Mouse (Mus musculus) hindbrain, embryonic 14.5 days (tissue): ENCODE data around the gene Tub. TPM values are rescaled to one million over a fixed set of nuclear protein-coding genes. Genes with fewer than 3 reads are reported as not detected.
A peak's percentile ranks its signal among the peaks of the same experiment; 100 is the strongest.

ENCODE experiments used
- ATAC-seq: fragments of 200-750 bp; cut with Nextera tagmentation; 2 replicates; pipeline ENCODE4 v1.8.0; 2017; ENCODE audit warnings: moderate number of reproducible peaks, mild to moderate bottlenecking, moderate TSS enrichment, moderate library complexity; ENCODE audit not compliant: low FRiP score
- DNase-seq: peaks from one replicate; pipeline ENCODE4 v3.0.0-alpha.2; 2015; ENCODE audit warnings: low spot score
- H3K27ac ChIP-seq: fragments of 300-500 bp; sonication (generic); 2 replicates; pipeline ENCODE4 v1.5.1; 2014; ENCODE audit warnings: mild to moderate bottlenecking, moderate library complexity
- H3K27me3 ChIP-seq: fragments of 300-500 bp; sonication (generic); 2 replicates; pipeline ENCODE4 v1.6.1; 2014; ENCODE audit warnings: mild to moderate bottlenecking, low read length, mixed read lengths; ENCODE audit not compliant: control insufficient read depth, insufficient read depth
- H3K36me3 ChIP-seq: fragments of 300-500 bp; sonication (generic); replicated peaks from 2 replicates; pipeline ENCODE4 v1.6.1; 2014; ENCODE audit not compliant: control insufficient read depth, insufficient read depth
- H3K4me1 ChIP-seq: fragments of 300-500 bp; sonication (generic); replicated peaks from 2 replicates; pipeline ENCODE4 v1.6.1; 2014; ENCODE audit warnings: antibody characterized with exemption, low read length, mixed read lengths; ENCODE audit not compliant: control insufficient read depth, insufficient read depth
- H3K4me2 ChIP-seq: fragments of 300-500 bp; sonication (generic); replicated peaks from 2 replicates; pipeline ENCODE4 v1.6.1; 2014; ENCODE audit warnings: mild to moderate bottlenecking, moderate library complexity
- H3K4me3 ChIP-seq: fragments of 300-500 bp; sonication (generic); replicated peaks from 2 replicates; pipeline ENCODE4 v1.5.1; 2014; ENCODE audit warnings: mild to moderate bottlenecking, low read length
- H3K9ac ChIP-seq: fragments of 300-500 bp; sonication (generic); 2 replicates; pipeline ENCODE4 v1.6.1; 2014
- H3K9me3 ChIP-seq: fragments of 300-500 bp; sonication (generic); 2 replicates; pipeline ENCODE4 v1.6.1; 2016; ENCODE audit warnings: low read length; ENCODE audit not compliant: control insufficient read depth
- WGBS: fragments of 180-500 bp; shearing (Covaris S2); extraction: QIAGEN DNeasy Blood & Tissue Kit; methylation state at CpG from one replicate; pipeline ENCODE4 v1.1.7; 2014; 5-methylcytosine and 5-hydroxymethylcytosine counted together
- polyA plus RNA-seq: library from polyadenylated mRNA; unstranded; fragments of >200 nt; fragmentation: Nextera tagmentation; extraction: Ambion mirVana; gene quantifications from 2 replicates; pipeline ENCODE4 v1.2.1, GENCODE M21; 2014

Tub gene
- polyA plus RNA-seq, 1 experiment from 2014 or later = 52.9 TPM

- no peak overlapping the region for H3K27ac ChIP-seq
- H3K9ac ChIP-seq = no peak overlapping the region
- H3K4me1 ChIP-seq = peaks cover 18% of the 10 kb centered on the region
- no peak overlapping the region for H3K4me3 ChIP-seq
- no peaks in the 10 kb centered on the region for H3K27me3 ChIP-seq
- WGBS = 96% methylated on average over 4 of the region's 4 CpGs
- H3K9me3 ChIP-seq = no peaks in the 10 kb centered on the region
- H3K4me2 ChIP-seq = no peak overlapping the region
- H3K36me3 ChIP-seq = peaks cover 56% of the 10 kb centered on the region
- DNase-seq (no peak), ATAC-seq (no peak)
These were observed 13.5 kb upstream of the Tub start for GRCm38 (mm10) chr7:108936591-108936990.

GRCm38 (mm10) chr7:108941466-108941865 is 8.7 kb upstream of the Tub start:
- ATAC-seq (no peak), DNase-seq (no peak)
- peaks cover 86% of the 10 kb centered on the region for H3K36me3 ChIP-seq
- H3K9ac ChIP-seq = no peak overlapping the region
- no peak overlapping the region for H3K27ac ChIP-seq
- WGBS = 93% methylated on average over 9 of the region's 9 CpGs
- H3K4me3 ChIP-seq = no peak overlapping the region
- H3K4me2 ChIP-seq = no peak overlapping the region
- no peaks in the 10 kb centered on the region for H3K9me3 ChIP-seq
- peaks cover under 1% of the 10 kb centered on the region; the same call in 1 of the 2 replicates for H3K4me1 ChIP-seq
- no peaks in the 10 kb centered on the region for H3K27me3 ChIP-seq

- no peaks in the 10 kb centered on the region for H3K27me3 ChIP-seq
- peak; percentile 79 for DNase-seq
- H3K4me1 ChIP-seq = no peaks in the 10 kb centered on the region
- H3K9me3 ChIP-seq = no peaks in the 10 kb centered on the region
- no peak overlapping the region for H3K27ac ChIP-seq
- peak; percentile 69 for ATAC-seq
- no peak overlapping the region for H3K4me2 ChIP-seq
- H3K36me3 ChIP-seq = peaks cover 63% of the 10 kb centered on the region
- 0% methylated on average over 2 of the region's 2 CpGs for WGBS
- no peak overlapping the region for H3K4me3 ChIP-seq
- H3K9ac ChIP-seq = no peak overlapping the region
These were observed 6.1 kb upstream of the Tub start for GRCm38 (mm10) chr7:108944002-108944401.

GRCm38 (mm10) chr7:108948611-108949010 is 1.5 kb upstream of the Tub start:
- Histone ChIP-seq H3K9ac (no peak overlapping the region), H3K27me3 (peaks cover 22% of the 10 kb centered on the region), H3K36me3 (peaks cover 18% of the 10 kb centered on the region), H3K4me3 (no peak overlapping the region), H3K9me3 (no peaks in the 10 kb centered on the region), H3K27ac (no peak overlapping the region), H3K4me2 (no peak overlapping the region), H3K4me1 (0 out of 2 replicates have a peak, but pooled peaks cover 12% of the 10 kb centered on the region)
- DNase-seq (no peak), ATAC-seq (no peak)

- no peak overlapping the region for H3K4me2 ChIP-seq
- no peak overlapping the region for H3K27ac ChIP-seq
- H3K36me3 ChIP-seq = peaks cover 16% of the 10 kb centered on the region
- peaks cover 22% of the 10 kb centered on the region for H3K27me3 ChIP-seq
- no peak overlapping the region for H3K9ac ChIP-seq
- no peaks in the 10 kb centered on the region for H3K9me3 ChIP-seq
- DNase-seq = no peak
- WGBS = 37% methylated on average over 2 of the region's 2 CpGs
- no peak overlapping the region for H3K4me3 ChIP-seq
- H3K4me1 ChIP-seq = 0 out of 2 replicates have a peak, but pooled peaks cover 12% of the 10 kb centered on the region
- no peak for ATAC-seq
These were observed 837 bp upstream of the Tub start for GRCm38 (mm10) chr7:108949301-108949700.

GRCm38 (mm10) chr7:108950762-108951331 is 709 bp downstream of the Tub start:
- ATAC-seq (peak; percentile 61), DNase-seq (peak; percentile 66)
- under 1% methylated on average over 52 of the region's 52 CpGs for WGBS
- Histone ChIP-seq H3K9ac (peak overlapping the region; percentile 76), H3K4me3 (peak overlapping the region; percentile 74), H3K4me2 (peak overlapping the region; percentile 95), H3K36me3 (peaks cover 3% of the 10 kb centered on the region), H3K9me3 (no peaks in the 10 kb centered on the region), H3K4me1 (0 out of 2 replicates have a peak, but pooled peaks cover 12% of the 10 kb centered on the region), H3K27me3 (peaks cover 22% of the 10 kb centered on the region), H3K27ac (peak overlapping the region; percentile 76)

GRCm38 (mm10) chr7:108952801-108953200 is 2.7 kb downstream of the Tub start:
- 84% methylated on average over 6 of the region's 6 CpGs for WGBS
- H3K36me3 ChIP-seq = no peaks in the 10 kb centered on the region
- no peak overlapping the region for H3K27ac ChIP-seq
- no peak overlapping the region for H3K4me3 ChIP-seq
- H3K27me3 ChIP-seq = peaks cover 22% of the 10 kb centered on the region
- H3K4me1 ChIP-seq = 0 out of 2 replicates have a peak, but pooled peaks cover 12% of the 10 kb centered on the region
- no peak overlapping the region for H3K9ac ChIP-seq
- H3K4me2 ChIP-seq = no peak overlapping the region
- DNase-seq (no peak), ATAC-seq (no peak)
- H3K9me3 ChIP-seq = no peaks in the 10 kb centered on the region

GRCm38 (mm10) chr7:108954185-108954584 is 4.0 kb downstream of the Tub start:
- ATAC-seq (no peak), DNase-seq (no peak)
- no peaks in the 10 kb centered on the region for H3K36me3 ChIP-seq
- 0 out of 2 replicates have a peak, but pooled peaks cover 12% of the 10 kb centered on the region for H3K4me1 ChIP-seq
- peaks cover 21% of the 10 kb centered on the region for H3K27me3 ChIP-seq
- no peaks in the 10 kb centered on the region for H3K9me3 ChIP-seq
- H3K4me2 ChIP-seq = no peak overlapping the region
- no peak overlapping the region for H3K4me3 ChIP-seq
- no peak overlapping the region for H3K9ac ChIP-seq
- H3K27ac ChIP-seq = no peak overlapping the region
- 72% methylated on average over 4 of the region's 4 CpGs for WGBS

- no peak overlapping the region for H3K4me3 ChIP-seq
- H3K27me3 ChIP-seq = peaks cover under 1% of the 10 kb centered on the region; the same call in 1 of the 2 replicates
- DNase-seq (no peak), ATAC-seq (no peak)
- H3K9ac ChIP-seq = no peak overlapping the region
- no peaks in the 10 kb centered on the region for H3K4me1 ChIP-seq
- H3K27ac ChIP-seq = no peak overlapping the region
- H3K36me3 ChIP-seq = no peaks in the 10 kb centered on the region
- no peak overlapping the region for H3K4me2 ChIP-seq
- WGBS = 81% methylated on average over 2 of the region's 2 CpGs
- H3K9me3 ChIP-seq = no peaks in the 10 kb centered on the region
These were observed 7.6 kb downstream of the Tub start for GRCm38 (mm10) chr7:108957734-108958133.

- WGBS = 29% methylated on average over 2 of the region's 2 CpGs
These were observed 15.8 kb downstream of the Tub start for GRCm38 (mm10) chr7:108965968-108966367.

More at GRCm38 (mm10) chr7:108965968-108966367, 15.8 kb downstream of the Tub start:
- ATAC-seq = no peak
- no peaks in the 10 kb centered on the region for H3K27me3 ChIP-seq
- H3K4me3 ChIP-seq = no peak overlapping the region
- H3K9ac ChIP-seq = no peak overlapping the region
- no peaks in the 10 kb centered on the region for H3K36me3 ChIP-seq
- no peaks in the 10 kb centered on the region for H3K4me1 ChIP-seq
- H3K4me2 ChIP-seq = no peak overlapping the region
- DNase-seq = no peak
- H3K27ac ChIP-seq = no peak overlapping the region
- no peaks in the 10 kb centered on the region for H3K9me3 ChIP-seq
